Mouse (Mus musculus): ENCODE results near the gene Rab11b.

- no peak for TF ChIP-seq TCF12 (IDR thresholded peaks at IDR 0.05; ENCODE audit: insufficient read depth, poor library complexity, severe bottlenecking)
- no peak for TF ChIP-seq POLR2A (IDR thresholded peaks at IDR 0.05; ENCODE audit: insufficient read length, low read depth)
- TF ChIP-seq MYOD1 (IDR thresholded peaks at IDR 0.05; ENCODE audit: control insufficient read depth in 1 of 3, insufficient read length in 2 of 3, low read depth in 2 of 3): no peak
These were observed 31.9 kb downstream of the Rab11b start for GRCm38 (mm10) chr17:33728396-33728795.
